Mouse (Mus musculus) CH12.LX (cell line): ENCODE data around the gene 4931428F04Rik. TPM values are rescaled to one million over a fixed set of nuclear protein-coding genes. Genes with fewer than 3 reads are reported as not detected.
A peak's percentile ranks its signal among the peaks of the same experiment; 100 is the strongest.

Experiments
- DNase-seq: peaks from one replicate; pipeline ENCODE4 v3.0.0-alpha.2; 2013; ENCODE audit errors: extremely low read depth
- H3K27ac ChIP-seq: 2 replicates; pipeline ENCODE4 v1.5.1; 2012; ENCODE audit warnings: low read depth, mild to moderate bottlenecking, control low read depth, moderate library complexity; ENCODE audit not compliant: insufficient read depth
- H3K27me3 ChIP-seq: replicated peaks from 2 replicates; pipeline ENCODE3; 2012; ENCODE audit warnings: inconsistent platforms
- H3K36me3 ChIP-seq, 2 experiments: replicated peaks in 1 of 2; 2 replicates each; pipeline versions ENCODE3 to v1.6.1; 2012; ENCODE audit warnings: inconsistent platforms in 1 of 2, low read length in 1 of 2, mild to moderate bottlenecking in 1 of 2, mixed read lengths in 1 of 2, moderate library complexity in 1 of 2; ENCODE audit not compliant: control insufficient read depth in 1 of 2, insufficient read depth in 1 of 2
- H3K4me1 ChIP-seq, 2 experiments: 2 replicates each; pipeline ENCODE4 v1.6.1; 2012; ENCODE audit warnings: inconsistent platforms in 1 of 2, moderate library complexity in 1 of 2; ENCODE audit not compliant: insufficient read depth in 2 of 2, control insufficient read depth in 1 of 2
- H3K4me2 ChIP-seq: 2 replicates; pipeline ENCODE4 v1.6.1; 2012; ENCODE audit warnings: low read depth, mild to moderate bottlenecking, control low read depth; ENCODE audit not compliant: poor library complexity, insufficient read depth, severe bottlenecking
- H3K4me3 ChIP-seq, 3 experiments: fragments of 150-350 bp in 1 of 3; sonication (generic) in 1 of 3; replicated peaks in 1 of 3; 2 replicates each; pipeline versions ENCODE3 to v1.5.1; 2011 to 2012; ENCODE audit warnings: low read depth in 2 of 3, low read length in 2 of 3, mild to moderate bottlenecking in 2 of 3, moderate library complexity in 2 of 3, control low read depth in 1 of 3, improper control_type of control experiment in 1 of 3, inconsistent platforms in 1 of 3, mixed read lengths in 1 of 3; ENCODE audit not compliant: poor library complexity in 1 of 3
- H3K79me2 ChIP-seq: replicated peaks from 2 replicates; pipeline ENCODE4 v1.6.1; 2012; ENCODE audit warnings: mild to moderate bottlenecking, moderate library complexity; ENCODE audit not compliant: control insufficient read depth, poor library complexity, insufficient read depth, severe bottlenecking; ENCODE audit errors: extremely low read depth
- H3K9ac ChIP-seq: 2 replicates; pipeline ENCODE4 v1.6.1; 2012; ENCODE audit warnings: low read depth, mild to moderate bottlenecking, control low read depth, moderate library complexity; ENCODE audit not compliant: insufficient read depth
- H3K9me3 ChIP-seq: replicated peaks from 2 replicates; pipeline ENCODE3; 2012; ENCODE audit warnings: low read length, inconsistent platforms, mixed read lengths
- CHD2 ChIP-seq: IDR thresholded peaks from 2 replicates; pipeline ENCODE4 v1.6.1; 2011; ENCODE audit warnings: low read length, improper control_type of control experiment
- CTCF ChIP-seq, 2 experiments: IDR thresholded peaks in 1 of 2; conservative IDR thresholded peaks in 1 of 2; 2 replicates each; pipeline ENCODE4 v1.5.1; 2011 to 2012; ENCODE audit warnings: low read depth in 2 of 2, low read length in 2 of 2, improper control_type of control experiment in 1 of 2, inconsistent platforms in 1 of 2, mild to moderate bottlenecking in 1 of 2, moderate library complexity in 1 of 2
- E2F4 ChIP-seq: IDR thresholded peaks from 2 replicates; pipeline ENCODE4 v1.6.1; 2011; ENCODE audit warnings: low read depth, low read length, improper control_type of control experiment; ENCODE audit not compliant: insufficient replicate concordance
- ETS1 ChIP-seq: conservative IDR thresholded peaks from 2 replicates; pipeline ENCODE4 v1.6.1; 2012; ENCODE audit warnings: low read depth, mild to moderate bottlenecking, inconsistent platforms, low read length, improper control_type of control experiment, moderate library complexity
- GABPA ChIP-seq: IDR thresholded peaks from 2 replicates; pipeline ENCODE4 v1.6.1; 2012; ENCODE audit warnings: low read depth, low read length, improper control_type of control experiment, inconsistent platforms; ENCODE audit not compliant: insufficient replicate concordance
- JUND ChIP-seq: conservative IDR thresholded peaks from 2 replicates; pipeline ENCODE4 v1.6.1; 2011; ENCODE audit warnings: low read depth, low read length, improper control_type of control experiment
- KAT2A ChIP-seq: IDR thresholded peaks from 2 replicates; pipeline ENCODE4 v1.6.1; 2012; ENCODE audit warnings: low read length, improper control_type of control experiment, inconsistent platforms; ENCODE audit not compliant: insufficient replicate concordance
- MAFK ChIP-seq: IDR thresholded peaks from 2 replicates; pipeline ENCODE4 v1.6.1; 2011; ENCODE audit warnings: low read length, improper control_type of control experiment; ENCODE audit not compliant: insufficient replicate concordance
- MEF2A ChIP-seq: IDR thresholded peaks from 2 replicates; pipeline ENCODE4 v1.6.1; 2014; ENCODE audit warnings: low read depth, mild to moderate bottlenecking, inconsistent platforms, low read length, improper control_type of control experiment, borderline replicate concordance
- MXI1 ChIP-seq: IDR thresholded peaks from 2 replicates; pipeline ENCODE4 v1.6.1; 2011; ENCODE audit warnings: mild to moderate bottlenecking, low read depth, low read length, improper control_type of control experiment
- MYC ChIP-seq: IDR thresholded peaks from 2 replicates; pipeline ENCODE4 v1.6.1; 2011; ENCODE audit warnings: low read depth, mild to moderate bottlenecking, improper control_type of control experiment, low read length
- NELFE ChIP-seq: IDR thresholded peaks from 2 replicates; pipeline ENCODE4 v1.6.1; 2011; ENCODE audit warnings: low read depth, low read length, improper control_type of control experiment
- NRF1 ChIP-seq: IDR thresholded peaks from 2 replicates; pipeline ENCODE4 v1.6.1; 2014; ENCODE audit warnings: low read depth, mild to moderate bottlenecking, inconsistent platforms, low read length, improper control_type of control experiment, moderate library complexity
- POLR2AphosphoS2 ChIP-seq: IDR thresholded peaks from 2 replicates; pipeline ENCODE4 v1.6.1; 2011; ENCODE audit warnings: low read depth, low read length, improper control_type of control experiment
- RCOR1 ChIP-seq: conservative IDR thresholded peaks from 2 replicates; pipeline ENCODE4 v1.6.1; 2012; ENCODE audit warnings: low read depth, mild to moderate bottlenecking, inconsistent platforms, low read length, improper control_type of control experiment
- TCF12 ChIP-seq: IDR thresholded peaks from 2 replicates; pipeline ENCODE4 v1.6.1; 2014; ENCODE audit warnings: low read depth, mild to moderate bottlenecking, inconsistent platforms, low read length, improper control_type of control experiment
- USF2 ChIP-seq: conservative IDR thresholded peaks from 2 replicates; pipeline ENCODE4 v1.6.1; 2011; ENCODE audit warnings: low read depth, low read length, improper control_type of control experiment
- ZC3H11A ChIP-seq: IDR thresholded peaks from 2 replicates; pipeline ENCODE4 v1.6.1; 2012; ENCODE audit warnings: low read depth, mild to moderate bottlenecking, inconsistent platforms, low read length, improper control_type of control experiment
- ZKSCAN1 ChIP-seq: IDR thresholded peaks from 2 replicates; pipeline ENCODE4 v1.6.1; 2012; ENCODE audit warnings: low read depth, inconsistent platforms, low read length, improper control_type of control experiment, borderline replicate concordance
- ZNF384 ChIP-seq: IDR thresholded peaks from 2 replicates; pipeline ENCODE4 v1.6.1; 2012; ENCODE audit warnings: low read depth, low read length, improper control_type of control experiment, inconsistent platforms
- dilution Hi-C: fragments of 300-500 bp; cut with MboI; formaldehyde crosslinking; loops from 2 replicates; pipeline ENCODE4 v1.14.3; 2020; ENCODE audit warnings: low sequenced_read_pairs; ENCODE audit not compliant: extremely low pct_unique_long_range_greater_than_20kb, extremely low pct_ligation_motif_present
- in situ Hi-C: fragments of 300-500 bp; cut with MboI; formaldehyde crosslinking; loops from 3 replicates; pipeline ENCODE4 v1.14.3; 2019; ENCODE audit warnings: low sequenced_read_pairs, low pct_ligation_motif_present, low pct_unique_long_range_greater_than_20kb, mixed read lengths
- polyA plus RNA-seq: library from polyadenylated mRNA; unstranded; fragments of >175 nt; gene quantifications from 2 replicates; pipeline ENCODE4 v1.2.1, GENCODE M21; 2012; ENCODE audit warnings: low read depth; ENCODE audit not compliant: insufficient read length
- total RNA-seq, 2 experiments: library from RNA; depleted of rRNA; stranded (reverse); fragments of 300-350 nt in 1 of 2; fragments of >200 nt in 1 of 2; gene quantifications; 2 replicates each; pipeline ENCODE4 v1.2.3; 2012 to 2014

Gene 4931428F04Rik
- total and polyA plus RNA-seq, 3 experiments = 2.7 to 9.1 (median 4.7) TPM

GRCm38 (mm10) chr8:105299962-105300361 is 10.3 kb upstream of the 4931428F04Rik start:
- Histone ChIP-seq H3K27me3 (no peaks in the 10 kb centered on the region), H3K9ac (no peak overlapping the region), H3K4me1 (peaks cover 10 to 75% of the 10 kb centered on the region in 2 experiments), H3K4me3 (no peak overlapping the region), H3K4me2 (no peak overlapping the region), H3K36me3 (peaks cover 46 to 62% of the 10 kb centered on the region in 2 experiments), H3K9me3 (no peaks in the 10 kb centered on the region), H3K27ac (no peak overlapping the region), H3K79me2 (peaks cover 26% of the 10 kb centered on the region)
- TF ChIP-seq JUND (no peak), NRF1 (no peak), MAFK (no peak)
- DNase-seq = no peak
- in situ Hi-C loops = no loop called here
- dilution Hi-C loops = no loop called here

- Histone ChIP-seq H3K27ac (peak overlapping the region; percentile 29; the same call in 1 of the 2 replicates), H3K9me3 (no peaks in the 10 kb centered on the region), H3K4me2 (peak overlapping the region; percentile 80), H3K79me2 (peaks cover 26% of the 10 kb centered on the region), H3K4me3 (peak overlapping the region; percentile 82 to 96 (median 89)), H3K4me1 (peaks cover 10 to 66% of the 10 kb centered on the region in 2 experiments), H3K27me3 (no peaks in the 10 kb centered on the region), H3K9ac (peak overlapping the region; percentile 94), H3K36me3 (peaks cover 33 to 48% of the 10 kb centered on the region in 2 experiments)
- in situ Hi-C loops = no loop called here
- DNase-seq = peak; percentile 58
- no peak for TF ChIP-seq MEF2A
- TF ChIP-seq MAFK = no peak
- peak; percentile 59 for TF ChIP-seq ZNF384
- TF ChIP-seq ETS1 = peak; percentile 77
- no peak for TF ChIP-seq MYC
- TF ChIP-seq MXI1 = peak; percentile 53
- TF ChIP-seq, all 38 proteins: peak for 3
- dilution Hi-C loops = no loop called here
Measured at GRCm38 (mm10) chr8:105298351-105299252, 8.9 kb upstream of the 4931428F04Rik start.

GRCm38 (mm10) chr8:105297511-105298192 is 8.0 kb upstream of the 4931428F04Rik start, which contains the start of gene E2f4:
Gene E2f4 (plus strand): TSS chr8:105297663.
- H3K79me2 ChIP-seq = peaks cover 26% of the 10 kb centered on the region
- in situ Hi-C loops (no loop called here), dilution Hi-C loops (no loop called here)
- H3K9me3 ChIP-seq = no peaks in the 10 kb centered on the region
- H3K27me3 ChIP-seq = no peaks in the 10 kb centered on the region
- H3K4me2 ChIP-seq = peak within 1 kb of the TSS; percentile 88
- peak within 1 kb of the TSS; percentile 50 for H3K27ac ChIP-seq
- H3K9ac ChIP-seq = peak within 1 kb of the TSS; percentile 94
- H3K4me3 ChIP-seq = peak within 1 kb of the TSS; percentile 82 to 96 (median 89)
- peak; percentile 93 for DNase-seq
- H3K36me3 ChIP-seq = peaks cover 25 to 47% of the 10 kb centered on the region in 2 experiments
- H3K4me1 ChIP-seq = peaks cover 10 to 59% of the 10 kb centered on the region in 2 experiments
- TF ChIP-seq ZKSCAN1 (no peak), GABPA (no peak), POLR2AphosphoS2 (peak; percentile 66; the same call in 1 of the 2 replicates), CHD2 (no peak; the same call in 1 of the 2 replicates), MEF2A (peak; percentile 67), KAT2A (peak; percentile 73; the same call in 1 of the 2 replicates), E2F4 (no peak), USF2 (no peak), MAFK (no peak), CTCF (conservative IDR thresholded peaks at IDR 0.05 in 1 of 2, IDR thresholded peaks at IDR 0.05 in 1 of 2; ENCODE audit: low read depth in 2 of 2, low read length in 2 of 2) (no peak), MXI1 (peak; percentile 70), NELFE (peak; percentile 77), TCF12 (peak; percentile 81), RCOR1 (no peak), ZC3H11A (no peak)
